Mouse (Mus musculus) ovary, postnatal 10 days (tissue): ENCODE measurements around the gene Sdk2.
A peak's percentile ranks its signal among the peaks of the same experiment; 100 is the strongest.

Source experiments
- DNase-seq: peaks from one replicate; pipeline ENCODE4 v3.0.0; 2022; ENCODE audit warnings: low spot score

Sdk2 gene

GRCm38 (mm10) chr11:113764132-113764849, 302.6 kb downstream of the Sdk2 start:
- no peak for DNase-seq

GRCm38 (mm10) chr11:113763449-113763848, 303.4 kb downstream of the Sdk2 start:
- DNase-seq = no peak

- DNase-seq = no peak
Observed at GRCm38 (mm10) chr11:113762136-113762797, 304.6 kb downstream of the Sdk2 start.

GRCm38 (mm10) chr11:113761646-113762045, 305.2 kb downstream of the Sdk2 start:
- no peak for DNase-seq

- no peak for DNase-seq
Observed at GRCm38 (mm10) chr11:113760476-113760875, 306.4 kb downstream of the Sdk2 start.

GRCm38 (mm10) chr11:113758851-113759250, 308.0 kb downstream of the Sdk2 start:
- no peak for DNase-seq

- no peak for DNase-seq
Observed at GRCm38 (mm10) chr11:113756578-113756977, 310.3 kb downstream of the Sdk2 start.

GRCm38 (mm10) chr11:113755878-113756277, 311.0 kb downstream of the Sdk2 start:
- DNase-seq = no peak

- no peak for DNase-seq
Observed at GRCm38 (mm10) chr11:113754845-113755244, 312.0 kb downstream of the Sdk2 start.

GRCm38 (mm10) chr11:113752685-113753430, 314.0 kb downstream of the Sdk2 start:
- no peak for DNase-seq

- no peak for DNase-seq
Observed at GRCm38 (mm10) chr11:113752158-113752661, 314.6 kb downstream of the Sdk2 start.

GRCm38 (mm10) chr11:113751484-113752084, 315.3 kb downstream of the Sdk2 start, which contains the start of gene Cdc42ep4:
Gene Cdc42ep4, minus strand, starts transcription at chr11:113751881.
- peak; percentile 75 for DNase-seq

GRCm38 (mm10) chr11:113750571-113751483, 316.0 kb downstream of the Sdk2 start:
- peak; percentile 61 for DNase-seq

GRCm38 (mm10) chr11:113749749-113750351, 317.0 kb downstream of the Sdk2 start:
- no peak for DNase-seq

- no peak for DNase-seq
Observed at GRCm38 (mm10) chr11:113748797-113749521, 317.9 kb downstream of the Sdk2 start.

GRCm38 (mm10) chr11:113747725-113748380, 319.0 kb downstream of the Sdk2 start:
- DNase-seq = no peak

GRCm38 (mm10) chr11:113747056-113747455, 319.8 kb downstream of the Sdk2 start:
- DNase-seq = no peak

- DNase-seq = no peak
Observed at GRCm38 (mm10) chr11:113745961-113746360, 320.9 kb downstream of the Sdk2 start.

- no peak for DNase-seq
Observed at GRCm38 (mm10) chr11:113742998-113743397, 323.8 kb downstream of the Sdk2 start.
